Mouse (Mus musculus) skeletal muscle tissue, adult 2 months (tissue): ENCODE measurements around the gene Aldh1a1.

Source experiments
- DNase-seq: peaks from one replicate; pipeline ENCODE4 v3.0.0-alpha.2; 2012; ENCODE audit warnings: low read depth, low spot score

Aldh1a1 gene

DNA sequence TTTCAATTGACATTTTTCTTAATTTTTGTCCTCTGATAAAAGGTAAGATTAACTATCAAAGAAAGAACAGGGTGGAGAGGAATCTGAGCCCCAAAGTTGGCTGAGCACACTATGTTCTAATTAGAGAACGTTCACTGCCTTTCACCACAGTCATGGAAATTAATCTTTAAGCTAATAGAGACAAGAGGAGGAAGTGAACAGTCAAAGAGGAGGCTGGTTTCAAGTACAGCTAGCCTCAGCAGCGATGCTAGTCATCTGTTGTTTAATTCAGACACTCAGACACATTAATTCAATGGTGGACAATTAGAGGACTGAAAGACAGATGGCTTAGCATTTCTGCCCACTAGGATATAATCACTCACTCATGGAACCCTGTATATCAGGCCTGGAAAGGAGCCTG is 157.5 kb downstream of the Aldh1a1 start:
- no peak for DNase-seq

DNA sequence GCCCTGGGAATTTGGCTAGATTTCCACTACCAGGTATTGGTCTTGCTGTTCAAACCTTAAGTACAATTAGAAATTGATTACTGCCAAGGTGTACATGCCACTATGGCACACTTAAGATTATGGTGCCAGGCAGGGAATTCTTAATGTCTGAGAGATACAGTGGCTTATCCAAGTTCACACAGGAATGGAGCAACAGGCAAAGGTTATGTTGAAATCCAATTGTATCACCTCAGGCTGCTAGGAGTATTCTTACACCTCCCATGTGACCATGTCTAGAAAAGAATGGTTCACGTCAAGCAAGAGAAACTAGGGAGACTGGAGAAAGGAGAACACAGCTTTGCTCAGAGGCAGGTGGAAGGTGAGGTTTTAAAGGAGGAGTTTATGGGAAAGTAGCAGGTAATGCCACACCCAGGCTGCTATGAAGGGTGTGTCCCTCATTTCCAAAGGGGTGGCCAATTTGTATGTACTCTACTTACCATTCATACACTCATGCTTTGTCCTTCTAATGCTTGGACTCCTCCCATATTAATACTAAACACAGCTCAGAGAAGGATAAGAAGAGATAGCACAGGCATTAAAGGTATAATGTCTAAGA is 160.7 kb downstream of the Aldh1a1 start:
- DNase-seq: no peak

DNA sequence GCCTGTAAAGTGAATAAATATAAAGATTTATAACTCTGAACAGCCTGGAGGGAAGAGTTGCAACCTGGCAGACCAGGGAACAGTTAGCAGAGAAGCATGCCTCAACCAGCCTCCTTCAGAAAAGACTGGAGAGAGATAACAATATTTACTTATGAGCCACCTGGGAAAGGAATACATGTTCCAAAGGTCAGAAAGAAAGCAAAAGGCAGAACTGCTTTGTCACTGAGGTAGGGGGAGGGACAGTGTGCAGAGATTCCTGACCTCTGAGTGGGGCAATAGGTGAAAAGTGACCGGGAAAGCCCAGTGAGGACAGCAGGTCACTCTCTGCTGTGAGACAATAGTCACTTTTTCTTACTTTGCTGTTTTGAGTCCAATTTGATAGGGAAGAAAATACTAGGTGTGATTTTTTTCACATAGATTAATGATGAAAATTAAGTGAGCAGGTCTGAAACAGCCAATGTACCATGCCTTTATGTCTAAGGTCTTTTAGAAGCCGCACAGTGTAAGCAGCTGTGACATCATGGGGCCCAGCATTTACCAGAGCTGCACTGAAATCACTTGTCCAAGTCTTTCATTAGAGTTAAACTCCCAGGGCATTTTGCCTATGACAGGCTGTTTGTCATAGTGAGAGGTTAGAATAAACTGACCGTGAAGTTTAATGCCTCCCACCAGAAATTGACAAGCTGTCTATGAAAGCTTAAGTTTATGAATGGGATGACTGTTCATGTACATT is 161.8 kb downstream of the Aldh1a1 start:
- no peak for DNase-seq

DNA sequence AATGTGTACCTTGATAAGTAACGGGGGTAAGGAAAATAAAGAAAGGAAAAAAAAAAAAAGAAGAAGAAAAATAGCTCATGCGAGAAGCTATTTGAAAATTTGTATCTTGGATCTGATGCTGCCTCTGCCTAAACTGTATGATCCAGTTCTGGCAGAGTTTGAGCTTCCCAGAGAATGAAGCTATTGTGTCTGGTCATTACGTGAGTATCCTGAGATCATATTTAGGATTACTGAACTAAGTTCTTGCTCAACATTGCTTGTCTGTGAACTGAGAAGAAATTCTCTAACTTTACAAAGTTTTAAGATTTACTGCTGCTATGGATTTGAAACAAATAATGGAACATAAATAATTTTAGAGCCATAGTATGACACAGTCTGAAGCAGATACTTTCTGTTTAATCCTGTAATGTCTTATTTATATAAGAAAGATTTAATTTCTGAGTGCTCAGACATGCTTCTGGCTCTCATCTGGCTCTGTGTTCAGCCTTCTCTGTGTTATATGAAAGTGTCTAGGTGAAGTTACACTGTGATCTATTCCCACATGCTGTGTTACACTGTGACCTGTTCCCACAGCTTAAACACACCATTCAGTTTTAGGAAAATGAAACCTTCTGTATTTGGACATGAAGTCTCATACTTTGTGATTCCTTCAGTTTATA is 185.3 kb downstream of the Aldh1a1 start:
- DNase-seq: no peak
